Mouse (Mus musculus) lung, postnatal 0 days (tissue): Measurements from ENCODE around the gene Lsp1.

Experiments used
- CTCF ChIP-seq: IDR thresholded peaks from 2 replicates; pipeline ENCODE4 v1.5.1; 2016; ENCODE audit warnings: antibody characterized with exemption, mild to moderate bottlenecking
- EP300 ChIP-seq: IDR thresholded peaks from 2 replicates; pipeline ENCODE4 v1.6.1; 2016; ENCODE audit warnings: antibody characterized with exemption, mild to moderate bottlenecking, control low read depth

DNA sequence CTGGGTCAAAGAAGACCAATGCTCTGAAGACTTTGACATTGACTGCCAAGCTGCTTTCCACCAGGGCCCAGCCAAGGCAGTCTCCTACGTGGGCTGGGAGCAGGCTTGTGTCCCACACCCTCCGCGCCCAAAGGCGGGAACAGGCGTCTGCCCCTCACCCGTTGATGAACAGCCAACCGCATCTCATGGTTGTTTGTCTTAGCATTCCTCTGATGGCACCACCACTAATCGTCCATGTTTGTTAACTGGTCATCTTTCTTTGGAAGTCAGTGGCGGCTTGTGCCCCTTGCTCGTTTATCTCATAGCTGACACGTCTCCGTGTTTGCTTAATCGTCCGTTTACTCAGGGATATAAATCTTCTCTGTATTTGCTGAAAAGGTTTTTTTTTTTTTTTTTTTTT, 48.9 kb downstream of the Lsp1 start:
- TF ChIP-seq EP300 (no peak), CTCF (no peak)
